Comparison of ENCODE assay signal across 25 mouse cellular contexts in the genomic region with DNA sequence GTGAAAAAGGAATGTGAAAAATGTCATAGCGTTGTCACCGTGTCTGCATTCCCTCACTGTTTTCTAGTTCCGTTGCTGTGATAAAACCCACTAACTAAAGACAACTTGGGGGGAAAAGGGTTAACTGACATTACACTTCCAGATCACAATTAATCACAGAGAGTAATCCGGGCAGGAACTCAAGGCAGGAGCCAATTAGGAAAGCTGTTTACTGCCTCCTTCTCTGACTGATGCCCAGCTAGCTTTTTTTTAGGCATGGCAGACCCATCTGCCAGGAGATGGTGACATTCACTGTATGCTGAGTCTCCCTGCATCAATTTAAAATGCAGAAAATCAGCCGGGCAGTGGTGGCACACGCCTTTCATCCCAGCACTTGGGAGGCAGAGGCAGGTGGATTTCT. TPM values are rescaled to one million over a fixed set of nuclear protein-coding genes. Genes with fewer than 3 reads are reported as not detected.
DNase-seq lines count a peak whose midpoint lies in the region; ATAC-seq and TF ChIP-seq lines count a peak whose summit lies in the region.
"Had no signal": no experiment of that assay in that cellular context is flagged by ENCODE, and none has a peak within 500 bp of the region (broad histone marks: within the 10 kb centered on the region; RNA-seq: fewer than 3 reads in every experiment).

No protein-coding gene starts in this region.

- no peak overlapping the region for H3K27ac ChIP-seq in forebrain, embryonic 14.5 days (ENCODE audit: low read depth, low read length)
- H3K27ac ChIP-seq in forebrain, embryonic 15.5 days (replicated peaks), result no peak overlapping the region
- H3K27ac ChIP-seq in heart, postnatal 0 days (ENCODE audit: low read depth), result no peak overlapping the region
- no peak overlapping the region for H3K27ac ChIP-seq in heart, adult 2 months
- H3K27ac ChIP-seq: embryonic facial prominence, embryonic 15.5 days; gastrocnemius, adult 2 months; left cerebral cortex, adult 2 months; limb, embryonic 15.5 days; liver, embryonic 14.5 days had no signal

- no peak for TF ChIP-seq CTCF in heart, postnatal 0 days (IDR thresholded peaks at IDR 0.05; ENCODE audit: low read depth)
- TF ChIP-seq CTCF in heart, adult 2 months (IDR thresholded peaks at IDR 0.05), result no peak

- H3K27me3 ChIP-seq in forebrain, embryonic 14.5 days (replicated peaks; ENCODE audit: control insufficient read depth, insufficient read depth, low read length), result no peaks in the 10 kb centered on the region; the same call in 1 of the 2 replicates
- peaks cover 5% of the 10 kb centered on the region; the same call in 1 of the 2 replicates for H3K27me3 ChIP-seq in forebrain, embryonic 15.5 days
- H3K27me3 ChIP-seq in heart, postnatal 0 days (ENCODE audit: control insufficient read depth, insufficient read depth, low read length), result no peaks in the 10 kb centered on the region
- H3K27me3 ChIP-seq in heart, adult 2 months (ENCODE audit: control insufficient read depth, insufficient read depth, low read length), result peaks cover 5% of the 10 kb centered on the region; the same call in 1 of the 2 replicates

- H3K4me1 ChIP-seq in forebrain, embryonic 14.5 days (ENCODE audit: control insufficient read depth, insufficient read depth, low read length), result peaks cover 4% of the 10 kb centered on the region; the same call in 1 of the 2 replicates
- peaks cover 17% of the 10 kb centered on the region for H3K4me1 ChIP-seq in forebrain, embryonic 15.5 days
- H3K4me1 ChIP-seq in heart, postnatal 0 days (ENCODE audit: control insufficient read depth, insufficient read depth), result peaks cover 18% of the 10 kb centered on the region
- peaks cover 3% of the 10 kb centered on the region for H3K4me1 ChIP-seq in heart, adult 2 months (ENCODE audit: control insufficient read depth, insufficient read depth, low read length)

- no peak overlapping the region for H3K4me2 ChIP-seq in forebrain, embryonic 14.5 days (ENCODE audit: low read length)
- no peak overlapping the region for H3K4me2 ChIP-seq in forebrain, embryonic 15.5 days (replicated peaks)
- no peak overlapping the region for H3K4me2 ChIP-seq in heart, postnatal 0 days (ENCODE audit: low read depth, low read length)
- H3K4me2 ChIP-seq: embryonic facial prominence, embryonic 15.5 days; limb, embryonic 15.5 days; lung, embryonic 14.5 days had no signal

- H3K9ac ChIP-seq in forebrain, embryonic 14.5 days (ENCODE audit: low read length), result no peak overlapping the region
- H3K9ac ChIP-seq in forebrain, embryonic 15.5 days (replicated peaks), result no peak overlapping the region
- no peak overlapping the region for H3K9ac ChIP-seq in heart, postnatal 0 days (replicated peaks; ENCODE audit: low read depth, low read length)
- no peak overlapping the region for H3K9ac ChIP-seq in heart, adult 2 months (ENCODE audit: low read depth, low read length)
- H3K9ac ChIP-seq: embryonic facial prominence, embryonic 15.5 days; limb, embryonic 15.5 days; liver, embryonic 14.5 days; lung, embryonic 14.5 days had no signal

- no peak for TF ChIP-seq EP300 in heart, postnatal 0 days (IDR thresholded peaks at IDR 0.05; ENCODE audit: low read depth)
- TF ChIP-seq EP300 in heart, adult 2 months (IDR thresholded peaks at IDR 0.05; ENCODE audit: insufficient read depth, low read depth, low read length), result no peak

- ATAC-seq in forebrain, embryonic 14.5 days, result no peak
- ATAC-seq in forebrain, embryonic 15.5 days (replicated peaks), result no peak
- no peak for ATAC-seq in heart, postnatal 0 days (ENCODE audit: insufficient read depth, low read depth)
- ATAC-seq: CD4-positive, CD25-positive, alpha-beta regulatory T cell, adult 4 months; hindbrain, embryonic 16.5 days; intestine, embryonic 16.5 days had no signal

- 44% methylated on average over 6 of the region's 6 CpGs for WGBS in forebrain, embryonic 14.5 days
- WGBS in forebrain, embryonic 15.5 days, result 34% methylated on average over 6 of the region's 6 CpGs
- 23% methylated on average over 6 of the region's 6 CpGs for WGBS in heart, postnatal 0 days
- 28% methylated on average over 6 of the region's 6 CpGs for WGBS in heart, adult 2 months

- no peaks in the 10 kb centered on the region for H3K9me3 ChIP-seq in forebrain, embryonic 14.5 days (replicated peaks; ENCODE audit: control insufficient read depth, low read length)
- H3K9me3 ChIP-seq in forebrain, embryonic 15.5 days, result no peaks in the 10 kb centered on the region
- no peaks in the 10 kb centered on the region for H3K9me3 ChIP-seq in heart, postnatal 0 days (replicated peaks; ENCODE audit: control insufficient read depth, low read length)
- H3K9me3 ChIP-seq: embryonic facial prominence, embryonic 15.5 days; limb, embryonic 15.5 days had no signal

- intact Hi-C loops in heart, adult 2 months (cut with DNase I), result loop anchor here (5.0 kb wide), 1 partner anchor 72 kb away; no protein-coding TSS in a partner anchor
- intact Hi-C loops in left cerebral cortex, postnatal 4 days (cut with DNase I), result no loop called here

- DNase-seq in forebrain, embryonic 14.5 days (ENCODE audit: low spot score), result peak; percentile 72
- peak; percentile 9 for DNase-seq in heart, postnatal 0 days (ENCODE audit: low spot score)
- no peak for DNase-seq in heart, adult 2 months
- peak; percentile 10 for DNase-seq in left cerebral cortex, postnatal 4 days
- DNase-seq in left cerebral cortex, adult 18-20 months (ENCODE audit: low spot score in 2 of 2), result no peak
- peak; percentile 35 for DNase-seq in retina, postnatal 1 day
- no peak for DNase-seq in spleen, adult 12 weeks (ENCODE audit: low spot score)
- DNase-seq: adrenal gland, adult 2 months; cerebellum, adult 18-20 months; gastrocnemius, adult 2 months; kidney, adult 9 months; kidney, postnatal 25 days; lung, postnatal 4 days; midbrain, embryonic 14.5 days; thymus, adult 18-20 months; thymus, postnatal 36 days had no signal

- no peak overlapping the region for H3K4me3 ChIP-seq in forebrain, embryonic 14.5 days (ENCODE audit: low read depth, low read length)
- no peak overlapping the region for H3K4me3 ChIP-seq in forebrain, embryonic 15.5 days
- no peak overlapping the region for H3K4me3 ChIP-seq in heart, postnatal 0 days (ENCODE audit: low read depth, low read length)
- no peak overlapping the region for H3K4me3 ChIP-seq in heart, adult 2 months
- H3K4me3 ChIP-seq: embryonic facial prominence, embryonic 15.5 days; gastrocnemius, adult 2 months; left cerebral cortex, adult 2 months; limb, embryonic 15.5 days had no signal

- H3K79me2 ChIP-seq in heart, adult 2 months (replicated peaks; ENCODE audit: control insufficient read depth, insufficient read depth, low read length), result no peaks in the 10 kb centered on the region

- no peaks in the 10 kb centered on the region for H3K36me3 ChIP-seq in forebrain, embryonic 14.5 days (ENCODE audit: control insufficient read depth, insufficient read depth, low read length)
- H3K36me3 ChIP-seq in forebrain, embryonic 15.5 days, result no peaks in the 10 kb centered on the region
- no peaks in the 10 kb centered on the region for H3K36me3 ChIP-seq in heart, postnatal 0 days (replicated peaks; ENCODE audit: control insufficient read depth, insufficient read depth, low read length)
- H3K36me3 ChIP-seq in heart, adult 2 months (ENCODE audit: control insufficient read depth, insufficient read depth, low read length), result no peaks in the 10 kb centered on the region
- H3K36me3 ChIP-seq: embryonic facial prominence, embryonic 15.5 days; limb, embryonic 15.5 days had no signal

- TF ChIP-seq POLR2A in heart, adult 2 months (IDR thresholded peaks at IDR 0.05; ENCODE audit: insufficient read depth, low read depth, low read length), result no peak

RNA-seq across cellular contexts. Expression of a gene that starts 4.4 kb away (rescaled TPM):
- polyA plus RNA-seq in forebrain, embryonic 14.5 days (2014; fragmentation: Nextera tagmentation; extraction: Ambion mirVana), result 1.7 and 1.8 TPM in 2 replicates
- 1.4 and 1.6 TPM in 2 replicates for polyA plus RNA-seq in forebrain, embryonic 15.5 days (2015; fragmentation: Nextera tagmentation; extraction: Ambion mirVana)
- total RNA-seq in heart, postnatal 0 days (2014; rRNA removed; ENCODE audit: low replicate concordance), result 0.50 and 1.5 TPM in 2 replicates
- polyA plus RNA-seq in heart, postnatal 0 days (2015; fragmentation: Nextera tagmentation; extraction: Ambion mirVana), result 0.93 TPM in 2 replicates
- total RNA-seq in heart, adult 2 months (2021), result 1 to 10 TPM; 1.3 to 2.0 TPM
- polyA plus RNA-seq in heart, adult 2 months (2012; rRNA removed), result 1.9 and 2.0 TPM in 2 replicates
- 1 to 10 TPM; 1.7 to 2.0 TPM for total RNA-seq in left cerebral cortex, postnatal 4 days (2021)
- total RNA-seq in left cerebral cortex, adult 18-20 months (2021), result 1 to 10 TPM; 2.4 to 2.6 TPM

Comparison
In these comparisons a context has a peak if more than half of its experiments do, and no peak if none do; other contexts are left out.
1. DNase-seq: peak in forebrain, embryonic 14.5 days (single experiment), heart, postnatal 0 days (single experiment), left cerebral cortex, postnatal 4 days (single experiment) and retina, postnatal 1 day (single experiment); none in heart, adult 2 months (0 of 2), left cerebral cortex, adult 18-20 months (0 of 2) and spleen, adult 12 weeks (single experiment).